Mouse (Mus musculus): ENCODE data around the gene Scd4.
"Not testable (repeated sequence)": the region's sequence is repeated elsewhere in the genome, so short reads cannot be mapped to it uniquely, and the experiment has no call there.

The Scd4 gene

DNA sequence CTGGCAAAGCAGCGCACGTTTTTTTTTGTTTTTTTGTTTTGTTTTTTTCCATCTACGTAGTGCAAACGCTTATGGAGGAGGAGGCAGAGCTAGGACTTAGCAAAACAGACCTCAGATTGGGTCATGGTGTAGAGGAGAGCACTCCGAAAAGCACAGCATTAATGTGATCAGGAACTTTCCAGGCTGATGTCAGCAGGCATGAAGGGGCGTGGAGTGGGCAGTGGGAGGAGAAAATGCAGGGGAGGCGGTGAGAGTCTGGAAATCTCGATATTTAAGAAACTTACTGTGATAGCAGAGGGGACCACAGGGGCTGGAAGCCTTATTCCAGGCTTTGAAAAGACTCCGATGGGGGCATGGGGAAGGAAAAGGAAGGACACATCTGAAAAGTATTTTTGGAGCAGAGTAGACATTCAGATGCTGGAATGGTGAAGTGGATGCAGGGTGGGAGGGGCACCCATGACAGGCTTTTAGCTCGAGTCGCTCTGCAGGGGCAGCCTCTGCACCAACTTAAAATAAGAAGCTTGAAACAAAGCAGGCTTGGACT lies 17.9 kb upstream of the Scd4 start:
- in situ Hi-C loops (cut with MboI, MseI), result no loop called here

- in situ Hi-C loops (cut with MboI, MseI), result no loop called here
Observed at GRCm38 (mm10) chr19:44316752-44317315, 16.1 kb upstream of the Scd4 start.

GRCm38 (mm10) chr19:44317391-44317790 lies 15.5 kb upstream of the Scd4 start:
- in situ Hi-C loops (cut with MboI, MseI), result no loop called here

- in situ Hi-C loops (cut with MboI, MseI), result no loop called here
Observed at GRCm38 (mm10) chr19:44318545-44318944, 14.3 kb upstream of the Scd4 start.

GRCm38 (mm10) chr19:44320316-44320715 lies 12.6 kb upstream of the Scd4 start:
- in situ Hi-C loops (cut with MboI, MseI), result no loop called here

GRCm38 (mm10) chr19:44321201-44321600 lies 11.7 kb upstream of the Scd4 start:
- in situ Hi-C loops (cut with MboI, MseI), result no loop called here

DNA sequence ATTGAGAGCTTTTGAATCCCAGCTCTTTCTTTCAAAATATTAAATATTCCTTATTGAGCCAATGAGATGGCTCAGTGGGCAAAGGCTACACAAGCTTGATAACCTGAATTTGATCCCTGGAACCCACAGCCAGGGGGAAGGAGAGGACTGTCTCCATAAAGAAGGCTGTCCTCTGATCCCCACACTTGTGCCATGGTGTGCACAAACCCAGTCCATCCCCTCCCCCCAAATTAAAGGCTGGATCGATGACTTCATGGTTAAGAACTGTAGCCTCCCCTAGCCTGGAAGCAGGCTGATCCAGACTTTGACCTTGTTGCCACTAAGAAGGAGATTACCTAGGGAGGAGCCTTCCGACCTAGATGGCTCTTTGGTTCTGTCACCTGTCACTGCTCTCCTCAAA lies 11.3 kb upstream of the Scd4 start:
- in situ Hi-C loops (cut with MboI, MseI), result no loop called here

DNA sequence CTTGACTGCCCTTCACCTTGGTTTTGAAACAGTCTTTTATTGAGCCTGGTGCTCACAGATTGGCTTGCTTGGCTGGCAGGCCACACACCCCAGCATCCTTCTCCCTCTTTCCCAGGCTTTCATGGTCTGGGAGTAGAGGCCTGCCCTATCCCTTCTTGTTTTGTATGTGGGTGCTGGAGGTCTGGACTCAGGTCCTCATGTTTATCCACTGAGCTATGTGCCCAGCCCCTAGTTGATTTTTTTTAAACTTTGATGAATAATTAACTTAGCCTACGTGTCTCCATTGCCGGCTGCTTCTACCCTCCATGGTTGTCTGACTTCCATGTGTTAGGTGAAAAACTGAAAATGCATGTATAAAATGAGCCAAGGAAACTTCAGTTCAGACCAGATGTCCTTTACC lies 3.3 kb upstream of the Scd4 start:
- in situ Hi-C loops (cut with MboI, MseI), result no loop called here

GRCm38 (mm10) chr19:44331128-44331527 lies 1.8 kb upstream of the Scd4 start:
- in situ Hi-C loops (cut with MboI, MseI), result not testable (repeated sequence)

DNA sequence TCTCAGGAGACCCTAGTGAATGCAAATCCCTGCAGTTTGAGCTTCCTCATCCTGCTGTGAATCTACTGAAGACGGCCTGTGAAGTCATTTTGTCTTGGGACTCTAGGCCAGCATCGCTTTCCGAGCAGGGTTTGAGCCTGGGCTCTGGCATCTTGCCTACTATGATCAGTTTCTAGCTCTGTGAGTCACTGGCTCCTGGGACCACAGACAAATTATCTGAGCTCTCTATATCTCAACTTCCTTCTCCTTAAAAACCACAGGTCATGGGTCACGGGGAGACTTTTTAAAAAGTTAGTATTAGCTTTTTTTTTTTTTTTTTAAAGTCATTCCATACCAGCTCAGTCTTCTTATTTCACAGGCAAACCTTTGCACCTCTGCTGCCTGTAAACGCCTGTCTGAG lies 981 bp upstream of the Scd4 start:
- in situ Hi-C loops (cut with MboI, MseI), result no loop called here

GRCm38 (mm10) chr19:44332326-44332725 lies 566 bp upstream of the Scd4 start:
- in situ Hi-C loops (cut with MboI, MseI), result no loop called here

- in situ Hi-C loops (cut with MboI, MseI), result no loop called here
Observed at GRCm38 (mm10) chr19:44333991-44334390, 1.1 kb downstream of the Scd4 start.

DNA sequence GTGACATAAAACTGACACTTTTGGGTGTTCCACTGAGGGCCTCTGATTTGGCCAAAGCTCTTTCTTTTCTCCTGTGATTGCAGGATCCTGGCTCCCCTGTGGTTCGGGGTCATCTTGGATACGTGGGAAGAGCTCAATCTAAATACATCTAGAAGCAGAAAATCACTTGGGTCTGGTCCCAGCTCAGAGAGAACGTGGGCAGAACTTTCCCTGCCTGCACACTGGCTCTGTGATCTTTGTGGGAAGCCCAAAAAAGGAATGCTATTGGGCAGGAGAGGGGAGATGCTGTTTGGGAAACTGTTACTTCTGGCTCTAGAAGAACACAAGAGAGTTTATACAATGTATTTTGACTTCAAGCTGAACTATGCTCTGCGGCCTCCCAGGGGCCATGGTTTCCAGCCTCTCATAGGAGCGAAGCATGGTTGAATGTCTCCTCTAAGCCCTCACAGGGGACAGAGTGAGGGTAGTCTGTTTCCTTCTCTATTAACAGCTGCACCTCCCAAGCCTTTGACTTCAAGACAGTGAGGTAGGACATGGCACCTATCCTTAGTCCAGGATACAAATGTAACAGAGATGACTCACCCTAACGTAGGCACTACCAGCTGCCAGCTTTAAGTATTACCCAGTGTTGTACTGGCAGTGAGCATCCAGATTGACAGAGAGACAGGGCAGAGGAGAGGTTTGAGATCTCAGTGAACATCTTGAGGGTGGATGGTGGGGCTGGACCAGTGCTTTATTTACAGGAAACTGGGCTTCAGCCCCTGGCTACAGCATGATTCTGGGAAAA lies 3.2 kb downstream of the Scd4 start:
- in situ Hi-C loops (cut with MboI, MseI), result no loop called here

DNA sequence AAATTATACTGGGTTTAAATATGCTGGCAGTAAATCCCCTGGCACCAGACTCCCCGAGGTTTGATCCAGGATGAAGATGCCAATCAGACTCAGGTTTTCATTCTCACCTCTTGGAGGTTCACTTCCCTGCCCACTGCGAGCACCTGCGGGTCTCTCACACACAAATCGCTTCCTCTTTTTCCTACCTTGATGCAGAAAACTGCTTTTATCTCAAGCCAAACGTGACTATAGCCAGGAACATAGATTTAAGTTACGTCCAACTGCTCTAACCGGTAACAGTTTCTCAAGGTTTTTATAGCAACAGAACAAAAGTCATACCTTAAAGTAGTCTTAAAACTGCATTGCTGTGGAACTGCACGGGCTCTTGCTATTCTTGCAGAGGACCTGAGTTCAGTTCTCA lies 16.8 kb downstream of the Scd4 start:
- in situ Hi-C loops (cut with MboI, MseI), result no loop called here

- in situ Hi-C loops (cut with MboI, MseI), result no loop called here
Observed at GRCm38 (mm10) chr19:44351756-44352155, 18.9 kb downstream of the Scd4 start.

- in situ Hi-C loops (cut with MboI, MseI), result no loop called here
Observed at GRCm38 (mm10) chr19:44358700-44359099, 25.8 kb downstream of the Scd4 start.

- in situ Hi-C loops (cut with MboI, MseI), result no loop called here
Observed at GRCm38 (mm10) chr19:44363529-44363928, 30.6 kb downstream of the Scd4 start.

- in situ Hi-C loops (cut with MboI, MseI), result no loop called here
Observed at GRCm38 (mm10) chr19:44364029-44364428, 31.1 kb downstream of the Scd4 start.

GRCm38 (mm10) chr19:44365733-44366132 lies 32.8 kb downstream of the Scd4 start:
- in situ Hi-C loops (cut with MboI, MseI), result no loop called here

DNA sequence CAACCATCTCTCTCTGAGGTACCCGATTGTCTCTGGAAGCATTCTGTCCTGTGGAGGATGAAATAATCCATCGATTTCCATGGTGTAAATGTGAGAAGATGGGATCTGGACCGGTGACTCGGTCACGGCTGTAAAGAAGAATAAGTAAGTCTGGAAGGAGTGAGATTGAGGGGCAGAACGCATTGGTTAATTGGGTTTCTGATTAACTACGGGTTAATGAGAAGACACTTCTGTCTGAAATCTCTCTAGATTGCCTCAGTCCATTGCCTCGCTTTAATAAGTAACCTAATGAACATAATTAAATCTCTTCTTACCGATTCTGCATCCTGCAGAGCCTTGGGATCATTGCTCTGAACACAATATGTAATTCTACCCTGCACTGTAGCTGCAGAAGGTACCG lies 34.2 kb downstream of the Scd4 start:
- in situ Hi-C loops (cut with MboI, MseI), result not testable (repeated sequence)

DNA sequence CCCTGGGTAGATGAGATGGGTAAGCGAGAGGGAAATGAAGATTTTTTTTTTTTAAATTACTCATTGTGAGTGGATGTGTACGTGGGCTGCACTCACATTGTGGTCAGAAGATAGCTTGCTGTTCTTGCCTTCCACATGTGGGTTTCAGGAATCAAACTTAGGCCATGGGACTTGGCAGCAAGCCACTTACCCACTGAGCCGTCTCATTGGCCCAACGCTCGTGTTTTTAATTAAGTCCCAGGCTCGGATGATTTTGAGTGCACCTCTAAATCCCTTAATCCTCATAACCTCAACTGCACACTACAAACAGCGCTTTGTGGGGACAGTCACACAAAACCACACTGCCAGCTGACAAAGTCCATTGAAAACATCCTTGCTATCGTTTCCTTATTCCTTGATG lies 36.5 kb downstream of the Scd4 start:
- in situ Hi-C loops (cut with MboI, MseI), result no loop called here

GRCm38 (mm10) chr19:44370231-44370630 lies 37.3 kb downstream of the Scd4 start:
- in situ Hi-C loops (cut with MboI, MseI), result loop anchor here (5.0 kb wide), 2 partner anchors 47 to 172 kb away; no protein-coding TSS in a partner anchor

DNA sequence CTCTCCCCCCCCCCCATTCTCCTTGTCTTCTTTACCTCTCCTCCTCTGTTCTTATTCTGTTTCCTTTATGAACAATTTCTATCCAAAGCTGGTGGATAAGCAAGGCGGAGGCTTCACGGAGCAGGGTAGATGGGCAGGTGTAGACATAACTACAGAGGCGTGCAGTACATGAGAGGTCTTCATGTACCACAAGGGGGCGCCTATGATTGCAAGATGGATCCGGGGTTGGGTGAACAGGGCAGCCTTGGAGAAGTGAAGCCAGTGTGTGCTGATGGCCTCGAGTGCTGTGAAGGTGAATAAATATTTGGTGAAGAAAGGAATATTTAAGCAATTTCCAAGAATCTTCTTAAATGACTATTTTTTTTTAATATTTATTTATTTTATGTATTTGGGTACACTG lies 40.1 kb downstream of the Scd4 start:
- in situ Hi-C loops (cut with MboI, MseI), result loop anchor here (5.0 kb wide), 2 partner anchors 44 to 169 kb away; no protein-coding TSS in a partner anchor
